Mouse (Mus musculus) intestine, postnatal 0 days (tissue): ENCODE measurements around the gene Nkx2-3. TPM values are rescaled to one million over a fixed set of nuclear protein-coding genes. Genes with fewer than 3 reads are reported as not detected.
A peak's percentile ranks its signal among the peaks of the same experiment; 100 is the strongest.

Experiments
- ATAC-seq: fragments of 200-750 bp; cut with Nextera tagmentation; 2 replicates; pipeline ENCODE4 v1.8.0; 2017; ENCODE audit warnings: mild to moderate bottlenecking, moderate TSS enrichment, moderate library complexity
- H3K27ac ChIP-seq: fragments of 300-500 bp; sonication (generic); 2 replicates; pipeline ENCODE4 v1.5.1; 2014; ENCODE audit warnings: mild to moderate bottlenecking, low read depth, low read length, moderate library complexity
- H3K27me3 ChIP-seq: fragments of 300-500 bp; sonication (generic); replicated peaks from 2 replicates; pipeline ENCODE4 v1.6.1; 2014; ENCODE audit warnings: low read length, mixed read lengths; ENCODE audit not compliant: control insufficient read depth, insufficient read depth
- H3K36me3 ChIP-seq: fragments of 300-500 bp; sonication (generic); 2 replicates; pipeline ENCODE4 v1.6.1; 2014; ENCODE audit warnings: mild to moderate bottlenecking, moderate library complexity; ENCODE audit not compliant: control insufficient read depth, insufficient read depth
- H3K4me1 ChIP-seq: fragments of 300-500 bp; sonication (generic); replicated peaks from 2 replicates; pipeline ENCODE4 v1.6.1; 2014; ENCODE audit warnings: antibody characterized with exemption, low read length, mixed read lengths; ENCODE audit not compliant: control insufficient read depth, insufficient read depth
- H3K4me2 ChIP-seq: fragments of 300-500 bp; sonication (generic); replicated peaks from 2 replicates; pipeline ENCODE4 v1.6.1; 2014; ENCODE audit warnings: low read depth, mild to moderate bottlenecking, moderate library complexity
- H3K4me3 ChIP-seq: fragments of 300-500 bp; sonication (generic); 2 replicates; pipeline ENCODE4 v1.5.1; 2014; ENCODE audit warnings: low read depth, low read length
- H3K9ac ChIP-seq: fragments of 300-500 bp; sonication (generic); 2 replicates; pipeline ENCODE4 v1.6.1; 2014; ENCODE audit warnings: mild to moderate bottlenecking, low read depth, low read length
- H3K9me3 ChIP-seq: fragments of 300-500 bp; sonication (generic); 2 replicates; pipeline ENCODE4 v1.6.1; 2016; ENCODE audit warnings: mixed run types; ENCODE audit not compliant: control insufficient read depth
- CTCF ChIP-seq: sonication (generic); IDR thresholded peaks from 2 replicates; pipeline ENCODE4 v1.5.1; 2016; ENCODE audit warnings: low read depth, mild to moderate bottlenecking, control low read depth, antibody characterized with exemption, moderate library complexity
- WGBS: fragments of 180-500 bp; shearing (Covaris S2); extraction: QIAGEN DNeasy Blood & Tissue Kit; methylation state at CpG from one replicate; pipeline ENCODE4 v1.1.7; 2014; 5-methylcytosine and 5-hydroxymethylcytosine counted together
- polyA plus RNA-seq: library from polyadenylated mRNA; unstranded; fragments of >200 nt; fragmentation: Nextera tagmentation; extraction: Ambion mirVana; gene quantifications from 2 replicates; pipeline ENCODE4 v1.2.1, GENCODE M21; 2015

The Nkx2-3 gene
- polyA plus RNA-seq, 1 experiment from 2014 or later = 54.3 TPM

- Histone ChIP-seq H3K27me3 (peaks cover 77% of the 10 kb centered on the region), H3K4me1 (0 out of 2 replicates have a peak, but pooled peaks cover 3% of the 10 kb centered on the region), H3K9ac (peak overlapping the region; percentile 65), H3K4me2 (peak overlapping the region; percentile 75), H3K9me3 (no peaks in the 10 kb centered on the region), H3K36me3 (0 out of 2 replicates have a peak, but pooled peaks cover 7% of the 10 kb centered on the region), H3K27ac (peak overlapping the region; percentile 42), H3K4me3 (peak overlapping the region; percentile 54)
- TF ChIP-seq CTCF = no peak
- WGBS = under 1% methylated on average over 23 of the region's 23 CpGs
- ATAC-seq = no peak
Observed at GRCm38 (mm10) chr19:43612501-43612971, 411 bp downstream of the Nkx2-3 start.

GRCm38 (mm10) chr19:43613293-43614130 lies 1.4 kb downstream of the Nkx2-3 start:
- Histone ChIP-seq H3K4me1 (0 out of 2 replicates have a peak, but pooled peaks cover 3% of the 10 kb centered on the region), H3K4me3 (peak overlapping the region; percentile 54), H3K27me3 (peaks cover 79% of the 10 kb centered on the region), H3K4me2 (peak overlapping the region; percentile 75), H3K9me3 (no peaks in the 10 kb centered on the region), H3K9ac (peak overlapping the region; percentile 65), H3K36me3 (0 out of 2 replicates have a peak, but pooled peaks cover 7% of the 10 kb centered on the region), H3K27ac (peak overlapping the region; percentile 42; the same call in 1 of the 2 replicates)
- WGBS = 2% methylated on average over 26 of the region's 26 CpGs
- ATAC-seq = no peak
- no peak for TF ChIP-seq CTCF

GRCm38 (mm10) chr19:43614341-43615073 lies 2.4 kb downstream of the Nkx2-3 start:
- under 1% methylated on average over 91 of the region's 92 CpGs for WGBS
- H3K27ac ChIP-seq = peak overlapping the region; percentile 41; the same call in 1 of the 2 replicates
- H3K9ac ChIP-seq = peak overlapping the region; percentile 65
- H3K4me2 ChIP-seq = peak overlapping the region; percentile 75
- peaks cover 79% of the 10 kb centered on the region for H3K27me3 ChIP-seq
- 0 out of 2 replicates have a peak, but pooled peaks have one; percentile 9 for TF ChIP-seq CTCF
- H3K4me1 ChIP-seq = 0 out of 2 replicates have a peak, but pooled peaks cover 3% of the 10 kb centered on the region
- H3K36me3 ChIP-seq = 0 out of 2 replicates have a peak, but pooled peaks cover 7% of the 10 kb centered on the region
- ATAC-seq = no peak
- H3K9me3 ChIP-seq = no peaks in the 10 kb centered on the region
- peak overlapping the region; percentile 54 for H3K4me3 ChIP-seq

DNA sequence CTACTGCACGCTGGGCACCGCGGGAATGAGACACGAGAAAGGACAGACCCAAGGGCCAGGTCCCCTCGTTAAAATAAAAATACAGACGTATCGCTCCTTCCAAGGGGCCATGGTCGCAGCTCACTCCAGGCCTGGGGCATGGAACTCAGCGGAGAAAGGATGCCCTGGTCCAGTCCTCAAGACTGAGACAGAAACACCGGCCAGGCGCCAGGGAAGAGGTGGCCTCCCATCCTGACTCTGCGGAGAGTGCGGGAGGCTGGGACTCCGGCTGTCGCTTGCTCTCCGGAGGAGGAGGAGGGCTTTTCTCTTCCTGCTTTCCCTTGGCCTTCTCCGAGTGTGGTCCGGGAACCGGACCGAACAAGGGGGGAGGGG lies 2.9 kb downstream of the Nkx2-3 start:
- Histone ChIP-seq H3K36me3 (0 out of 2 replicates have a peak, but pooled peaks cover 7% of the 10 kb centered on the region), H3K4me1 (0 out of 2 replicates have a peak, but pooled peaks cover 3% of the 10 kb centered on the region), H3K27me3 (peaks cover 79% of the 10 kb centered on the region), H3K4me3 (peak overlapping the region; percentile 54), H3K4me2 (peak overlapping the region; percentile 75), H3K9me3 (no peaks in the 10 kb centered on the region), H3K9ac (peak overlapping the region; percentile 65), H3K27ac (peak overlapping the region; percentile 41; the same call in 1 of the 2 replicates)
- no peak for TF ChIP-seq CTCF
- 1% methylated on average over 20 of the region's 20 CpGs for WGBS
- ATAC-seq = no peak

DNA sequence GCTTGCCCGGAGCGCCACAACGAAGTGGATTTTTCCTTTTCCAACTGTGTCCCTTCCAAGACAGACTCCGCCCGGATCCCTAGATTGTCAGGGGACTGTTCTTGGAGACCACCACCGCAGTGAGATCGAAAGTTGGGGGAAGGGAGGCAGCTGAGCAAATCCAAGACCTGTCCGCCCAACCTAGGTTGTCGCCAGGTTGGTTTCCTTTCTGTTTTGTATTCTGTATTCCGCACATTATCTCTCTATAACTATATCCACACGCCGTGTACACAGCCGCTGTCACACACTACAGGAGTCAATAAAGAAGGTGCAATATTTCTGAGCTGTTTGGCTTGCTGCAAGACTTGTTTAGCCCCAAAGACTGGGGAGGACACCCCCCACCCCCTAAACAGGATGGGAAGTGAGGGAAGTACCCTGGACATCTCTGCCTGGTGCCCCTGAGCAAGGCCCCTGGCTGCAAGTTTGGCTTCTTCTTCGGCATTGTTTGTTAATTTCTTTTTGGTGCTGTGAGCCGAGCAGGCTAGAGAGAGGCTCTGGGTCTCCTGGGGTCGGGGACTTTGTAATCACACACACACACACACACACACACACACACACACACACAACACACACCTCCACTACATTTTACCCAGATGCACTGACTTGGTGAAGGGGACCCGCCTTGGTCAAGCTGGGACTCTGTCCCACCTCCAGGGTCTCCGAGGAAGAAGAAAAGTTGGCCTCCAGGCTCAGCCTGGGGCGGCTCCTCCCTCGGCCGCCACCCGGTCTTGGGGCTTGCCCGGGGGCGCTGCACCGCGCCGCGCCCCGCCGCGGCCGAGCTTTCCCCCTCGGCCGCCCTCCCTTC lies 3.7 kb downstream of the Nkx2-3 start:
- WGBS = 2% methylated on average over 31 of the region's 34 CpGs
- Histone ChIP-seq H3K4me3 (peak overlapping the region; percentile 54), H3K27ac (no peak overlapping the region), H3K9me3 (no peaks in the 10 kb centered on the region), H3K27me3 (peaks cover 79% of the 10 kb centered on the region), H3K4me1 (0 out of 2 replicates have a peak, but pooled peaks cover 3% of the 10 kb centered on the region), H3K4me2 (peak overlapping the region; percentile 75), H3K36me3 (0 out of 2 replicates have a peak, but pooled peaks cover 7% of the 10 kb centered on the region), H3K9ac (peak overlapping the region; percentile 65)
- ATAC-seq = peak; percentile 3; the same call in 1 of the 2 replicates
- TF ChIP-seq CTCF = no peak
